12 mouse cellular contexts compared by ENCODE assay signal in genomic region chr15:5517244-5517966, GRCm38 (mm10).
DNase-seq lines count a peak whose midpoint lies in the region; ATAC-seq and TF ChIP-seq lines count a peak whose summit lies in the region.
"Had no signal": no experiment of that assay in that cellular context is flagged by ENCODE, and none has a peak within 500 bp of the region (broad histone marks: within the 10 kb centered on the region; RNA-seq: fewer than 3 reads in every experiment).

No protein-coding gene starts in this region.

- H3K9me3 ChIP-seq in stomach, postnatal 0 days (ENCODE audit: control insufficient read depth, low read length): no peaks in the 10 kb centered on the region
- H3K9me3 ChIP-seq: embryonic facial prominence, embryonic 15.5 days; lung, embryonic 15.5 days had no signal

- intact Hi-C loops in gastrocnemius, postnatal 14 days (cut with DNase I; ENCODE audit: low total_unique reads): no loop called here

- TF ChIP-seq EP300 in stomach, postnatal 0 days (optimal IDR thresholded peaks at IDR 0.05): no peak

- peak; percentile 49 for ATAC-seq in common myeloid progenitor, adult 5-6 weeks (replicated peaks; ENCODE audit: low read depth, poor library complexity, severe bottlenecking)
- peak; percentile 78 for ATAC-seq in megakaryocyte, adult 5-6 weeks (ENCODE audit: poor library complexity, severe bottlenecking)
- ATAC-seq in stomach, postnatal 0 days (ENCODE audit: low FRiP score, low TSS enrichment): peak; percentile 85

- no peaks in the 10 kb centered on the region for H3K36me3 ChIP-seq in stomach, postnatal 0 days (ENCODE audit: control insufficient read depth, insufficient read depth, low read length)
- H3K36me3 ChIP-seq: embryonic facial prominence, embryonic 15.5 days; lung, embryonic 15.5 days had no signal

- no peak overlapping the region for H3K4me3 ChIP-seq in stomach, postnatal 0 days (ENCODE audit: low read depth, low read length)
- H3K4me3 ChIP-seq: embryonic facial prominence, embryonic 15.5 days; lung, embryonic 15.5 days had no signal

- peak overlapping the region; percentile 3; the same call in 1 of the 2 replicates for H3K27ac ChIP-seq in stomach, postnatal 0 days (replicated peaks)
- H3K27ac ChIP-seq: embryonic facial prominence, embryonic 15.5 days; lung, embryonic 15.5 days had no signal

- peak; percentile 19 for DNase-seq in lung, postnatal 25 days (ENCODE audit: low spot score)
- no peak for DNase-seq in lung, postnatal 10 days
- DNase-seq in stomach, postnatal 0 days (ENCODE audit: low spot score): peak; percentile 35
- no peak for DNase-seq in urinary bladder, postnatal 14 days (ENCODE audit: low spot score)
- no peak for DNase-seq in gastrocnemius, postnatal 14 days
- DNase-seq in right cerebral cortex, postnatal 10 days (ENCODE audit: low spot score in 2 of 2): no peak
- DNase-seq: cerebellum, postnatal 10 days; kidney, adult 11 months had no signal

- no peak overlapping the region for H3K9ac ChIP-seq in stomach, postnatal 0 days (ENCODE audit: low read length)
- H3K9ac ChIP-seq: embryonic facial prominence, embryonic 15.5 days; lung, embryonic 15.5 days had no signal

- no peak for TF ChIP-seq CTCF in stomach, postnatal 0 days (IDR thresholded peaks at IDR 0.05; ENCODE audit: low read depth)

- WGBS in stomach, postnatal 0 days: 42% methylated on average over 10 of the region's 10 CpGs

- H3K27me3 ChIP-seq in stomach, postnatal 0 days (ENCODE audit: control insufficient read depth, insufficient read depth, low read length): no peaks in the 10 kb centered on the region
- H3K27me3 ChIP-seq: embryonic facial prominence, embryonic 15.5 days; lung, embryonic 15.5 days had no signal

- H3K4me2 ChIP-seq in stomach, postnatal 0 days (replicated peaks; ENCODE audit: low read depth): no peak overlapping the region
- H3K4me2 ChIP-seq: embryonic facial prominence, embryonic 15.5 days; lung, embryonic 15.5 days had no signal

- H3K4me1 ChIP-seq in stomach, postnatal 0 days (replicated peaks; ENCODE audit: control insufficient read depth, insufficient read depth): no peaks in the 10 kb centered on the region
- H3K4me1 ChIP-seq: embryonic facial prominence, embryonic 15.5 days; lung, embryonic 15.5 days had no signal

Comparison
In these comparisons a context has a peak if more than half of its experiments do, and no peak if none do; other contexts are left out.
1. DNase-seq: peak in lung, postnatal 25 days (single experiment) and stomach, postnatal 0 days (single experiment); none in lung, postnatal 10 days (single experiment), urinary bladder, postnatal 14 days (single experiment), gastrocnemius, postnatal 14 days (single experiment) and right cerebral cortex, postnatal 10 days (0 of 2).
2. Peak in every context shown above with its lines, with median percentiles within 50 percentile points of each other: ATAC-seq.